Mouse (Mus musculus): ENCODE results near the gene Cdiptos. TPM values are rescaled to one million over a fixed set of nuclear protein-coding genes. Genes with fewer than 3 reads are reported as not detected.
A peak's percentile ranks its signal among the peaks of the same experiment; 100 is the strongest.

The Cdiptos gene
- polyA plus RNA-seq, 1 experiment from 2014 or later, result 1.2 TPM

- no peaks in the 10 kb centered on the region for H3K9me3 ChIP-seq (replicated peaks; ENCODE audit: control insufficient read depth, low read length)
- peaks cover 6% of the 10 kb centered on the region for H3K36me3 ChIP-seq (ENCODE audit: control insufficient read depth, insufficient read depth, low read length)
- peak overlapping the region; percentile 66 for H3K4me3 ChIP-seq (ENCODE audit: low read depth, low read length)
- H3K4me2 ChIP-seq, result peak overlapping the region; percentile 86
- H3K27me3 ChIP-seq (ENCODE audit: control insufficient read depth, insufficient read depth, low read length), result no peaks in the 10 kb centered on the region
- H3K4me1 ChIP-seq (ENCODE audit: control insufficient read depth, insufficient read depth, low read length), result peaks cover 32% of the 10 kb centered on the region
- H3K27ac ChIP-seq (ENCODE audit: low read depth, low read length), result peak overlapping the region; percentile 97
- peak; percentile 64 for ATAC-seq (replicated peaks; ENCODE audit: insufficient number of reproducible peaks, low FRiP score, low TSS enrichment)
- WGBS (ENCODE audit: insufficient replicate concordance), result 0% methylated on average over 22 of the region's 22 CpGs
- peak overlapping the region; percentile 94 for H3K9ac ChIP-seq (ENCODE audit: low read depth, low read length)
Measured at GRCm38 (mm10) chr7:127016486-127016938, 40.6 kb upstream of the Cdiptos start.

- Histone ChIP-seq H3K36me3 (ENCODE audit: control insufficient read depth, insufficient read depth, low read length) (peaks cover 6% of the 10 kb centered on the region), H3K9me3 (replicated peaks; ENCODE audit: control insufficient read depth, low read length) (no peaks in the 10 kb centered on the region), H3K27me3 (ENCODE audit: control insufficient read depth, insufficient read depth, low read length) (no peaks in the 10 kb centered on the region), H3K4me2 (peak within 1 kb of the TSS; percentile 86), H3K9ac (ENCODE audit: low read depth, low read length) (peak within 1 kb of the TSS; percentile 94), H3K4me3 (ENCODE audit: low read depth, low read length) (peak within 1 kb of the TSS; percentile 66), H3K4me1 (ENCODE audit: control insufficient read depth, insufficient read depth, low read length) (peaks cover 29% of the 10 kb centered on the region), H3K27ac (ENCODE audit: low read depth, low read length) (peak within 1 kb of the TSS; percentile 97)
- no peak for ATAC-seq (replicated peaks; ENCODE audit: insufficient number of reproducible peaks, low FRiP score, low TSS enrichment)
Measured at GRCm38 (mm10) chr7:127016481-127016485, 40.4 kb upstream of the Cdiptos start, which contains the start of gene Pagr1b. TSS of gene Pagr1b (minus strand) at chr7:127016484.

GRCm38 (mm10) chr7:127016081-127016480, 40.2 kb upstream of the Cdiptos start:
- ATAC-seq (replicated peaks; ENCODE audit: insufficient number of reproducible peaks, low FRiP score, low TSS enrichment), result peak; percentile 60
- peak overlapping the region; percentile 86 for H3K4me2 ChIP-seq
- H3K36me3 ChIP-seq (ENCODE audit: control insufficient read depth, insufficient read depth, low read length), result peaks cover 6% of the 10 kb centered on the region
- 2% methylated on average over 10 of the region's 10 CpGs for WGBS (ENCODE audit: insufficient replicate concordance)
- H3K4me3 ChIP-seq (ENCODE audit: low read depth, low read length), result peak overlapping the region; percentile 66
- H3K9me3 ChIP-seq (replicated peaks; ENCODE audit: control insufficient read depth, low read length), result no peaks in the 10 kb centered on the region
- H3K4me1 ChIP-seq (ENCODE audit: control insufficient read depth, insufficient read depth, low read length), result peaks cover 28% of the 10 kb centered on the region
- no peaks in the 10 kb centered on the region for H3K27me3 ChIP-seq (ENCODE audit: control insufficient read depth, insufficient read depth, low read length)
- peak overlapping the region; percentile 97 for H3K27ac ChIP-seq (ENCODE audit: low read depth, low read length)
- H3K9ac ChIP-seq (ENCODE audit: low read depth, low read length), result peak overlapping the region; percentile 94

GRCm38 (mm10) chr7:127014993-127015392, 39.1 kb upstream of the Cdiptos start:
- 88% methylated on average over 12 of the region's 12 CpGs for WGBS (ENCODE audit: insufficient replicate concordance)
- Histone ChIP-seq H3K9me3 (replicated peaks; ENCODE audit: control insufficient read depth, low read length) (no peaks in the 10 kb centered on the region), H3K36me3 (ENCODE audit: control insufficient read depth, insufficient read depth, low read length) (peaks cover 6% of the 10 kb centered on the region), H3K27me3 (ENCODE audit: control insufficient read depth, insufficient read depth, low read length) (no peaks in the 10 kb centered on the region), H3K4me3 (ENCODE audit: low read depth, low read length) (no peak overlapping the region), H3K9ac (ENCODE audit: low read depth, low read length) (no peak overlapping the region), H3K4me2 (peak overlapping the region; percentile 86), H3K4me1 (ENCODE audit: control insufficient read depth, insufficient read depth, low read length) (peaks cover 23% of the 10 kb centered on the region), H3K27ac (ENCODE audit: low read depth, low read length) (no peak overlapping the region)
- ATAC-seq (replicated peaks; ENCODE audit: insufficient number of reproducible peaks, low FRiP score, low TSS enrichment), result no peak

GRCm38 (mm10) chr7:127014320-127014719, 38.4 kb upstream of the Cdiptos start, which contains the start of gene Mvp:
TSS of gene Mvp (minus strand) at chr7:127014621.
- peaks cover 21% of the 10 kb centered on the region for H3K4me1 ChIP-seq (ENCODE audit: control insufficient read depth, insufficient read depth, low read length)
- no peak for ATAC-seq (replicated peaks; ENCODE audit: insufficient number of reproducible peaks, low FRiP score, low TSS enrichment)
- H3K9me3 ChIP-seq (replicated peaks; ENCODE audit: control insufficient read depth, low read length), result no peaks in the 10 kb centered on the region
- H3K36me3 ChIP-seq (ENCODE audit: control insufficient read depth, insufficient read depth, low read length), result peaks cover 6% of the 10 kb centered on the region
- H3K4me2 ChIP-seq, result peak within 1 kb of the TSS; percentile 86
- no peaks in the 10 kb centered on the region for H3K27me3 ChIP-seq (ENCODE audit: control insufficient read depth, insufficient read depth, low read length)
- H3K27ac ChIP-seq (ENCODE audit: low read depth, low read length), result peak within 1 kb of the TSS; percentile 5; the same call in 1 of the 2 replicates
- peak within 1 kb of the TSS; percentile 66 for H3K4me3 ChIP-seq (ENCODE audit: low read depth, low read length)
- peak within 1 kb of the TSS; percentile 94 for H3K9ac ChIP-seq (ENCODE audit: low read depth, low read length)
- WGBS (ENCODE audit: insufficient replicate concordance), result 31% methylated on average over 11 of the region's 11 CpGs

GRCm38 (mm10) chr7:127013385-127013784, 37.5 kb upstream of the Cdiptos start:
- no peaks in the 10 kb centered on the region for H3K9me3 ChIP-seq (replicated peaks; ENCODE audit: control insufficient read depth, low read length)
- peaks cover 26% of the 10 kb centered on the region for H3K4me1 ChIP-seq (ENCODE audit: control insufficient read depth, insufficient read depth, low read length)
- ATAC-seq (replicated peaks; ENCODE audit: insufficient number of reproducible peaks, low FRiP score, low TSS enrichment), result no peak
- H3K27me3 ChIP-seq (ENCODE audit: control insufficient read depth, insufficient read depth, low read length), result no peaks in the 10 kb centered on the region
- no peak overlapping the region for H3K4me2 ChIP-seq
- no peak overlapping the region for H3K27ac ChIP-seq (ENCODE audit: low read depth, low read length)
- peaks cover 6% of the 10 kb centered on the region for H3K36me3 ChIP-seq (ENCODE audit: control insufficient read depth, insufficient read depth, low read length)
- H3K4me3 ChIP-seq (ENCODE audit: low read depth, low read length), result peak overlapping the region; percentile 44; the same call in 1 of the 2 replicates
- H3K9ac ChIP-seq (ENCODE audit: low read depth, low read length), result no peak overlapping the region
- WGBS (ENCODE audit: insufficient replicate concordance), result 93% methylated on average over 6 of the region's 6 CpGs

- Histone ChIP-seq H3K9me3 (replicated peaks; ENCODE audit: control insufficient read depth, low read length) (no peaks in the 10 kb centered on the region), H3K4me1 (ENCODE audit: control insufficient read depth, insufficient read depth, low read length) (peaks cover 30% of the 10 kb centered on the region), H3K36me3 (ENCODE audit: control insufficient read depth, insufficient read depth, low read length) (peaks cover 6% of the 10 kb centered on the region), H3K27me3 (ENCODE audit: control insufficient read depth, insufficient read depth, low read length) (no peaks in the 10 kb centered on the region), H3K4me3 (ENCODE audit: low read depth, low read length) (no peak overlapping the region), H3K27ac (ENCODE audit: low read depth, low read length) (no peak overlapping the region), H3K4me2 (no peak overlapping the region), H3K9ac (ENCODE audit: low read depth, low read length) (no peak overlapping the region)
- 95% methylated on average over 10 of the region's 10 CpGs for WGBS (ENCODE audit: insufficient replicate concordance)
- no peak for ATAC-seq (replicated peaks; ENCODE audit: insufficient number of reproducible peaks, low FRiP score, low TSS enrichment)
Measured at GRCm38 (mm10) chr7:127012845-127013244, 36.9 kb upstream of the Cdiptos start.

- Histone ChIP-seq H3K9me3 (replicated peaks; ENCODE audit: control insufficient read depth, low read length) (no peaks in the 10 kb centered on the region), H3K4me1 (ENCODE audit: control insufficient read depth, insufficient read depth, low read length) (peaks cover 30% of the 10 kb centered on the region), H3K9ac (ENCODE audit: low read depth, low read length) (no peak overlapping the region), H3K4me2 (no peak overlapping the region), H3K27ac (ENCODE audit: low read depth, low read length) (no peak overlapping the region), H3K27me3 (ENCODE audit: control insufficient read depth, insufficient read depth, low read length) (no peaks in the 10 kb centered on the region), H3K4me3 (ENCODE audit: low read depth, low read length) (no peak overlapping the region), H3K36me3 (ENCODE audit: control insufficient read depth, insufficient read depth, low read length) (peaks cover 6% of the 10 kb centered on the region)
- WGBS (ENCODE audit: insufficient replicate concordance), result 78% methylated on average over 6 of the region's 6 CpGs
- ATAC-seq (replicated peaks; ENCODE audit: insufficient number of reproducible peaks, low FRiP score, low TSS enrichment), result no peak
Measured at GRCm38 (mm10) chr7:127012374-127012773, 36.5 kb upstream of the Cdiptos start.

- peaks cover 6% of the 10 kb centered on the region for H3K36me3 ChIP-seq (ENCODE audit: control insufficient read depth, insufficient read depth, low read length)
- no peak overlapping the region for H3K4me2 ChIP-seq
- H3K27me3 ChIP-seq (ENCODE audit: control insufficient read depth, insufficient read depth, low read length), result no peaks in the 10 kb centered on the region
- 81% methylated on average over 2 of the region's 2 CpGs for WGBS (ENCODE audit: insufficient replicate concordance)
- H3K9ac ChIP-seq (ENCODE audit: low read depth, low read length), result no peak overlapping the region
- H3K4me1 ChIP-seq (ENCODE audit: control insufficient read depth, insufficient read depth, low read length), result peaks cover 30% of the 10 kb centered on the region
- H3K9me3 ChIP-seq (replicated peaks; ENCODE audit: control insufficient read depth, low read length), result no peaks in the 10 kb centered on the region
- H3K27ac ChIP-seq (ENCODE audit: low read depth, low read length), result no peak overlapping the region
- H3K4me3 ChIP-seq (ENCODE audit: low read depth, low read length), result no peak overlapping the region
- ATAC-seq (replicated peaks; ENCODE audit: insufficient number of reproducible peaks, low FRiP score, low TSS enrichment), result no peak
Measured at GRCm38 (mm10) chr7:127011717-127012116, 35.8 kb upstream of the Cdiptos start.

Data from heart, embryonic 11.5 days (tissue).